Mouse (Mus musculus) G1E (cell line): ENCODE measurements around the gene Spata45. TPM values are rescaled to one million over a fixed set of nuclear protein-coding genes. Genes with fewer than 3 reads are reported as not detected.

Experiments
- ATAC-seq: 2 replicates; pipeline ENCODE4 v1.8.0; 2016; ENCODE audit warnings: mild to moderate bottlenecking; ENCODE audit not compliant: insufficient number of reproducible peaks, poor library complexity, low FRiP score, severe bottlenecking; ENCODE audit errors: extremely low read depth
- DNase-seq: peaks from one replicate; pipeline ENCODE4 v3.0.0; 2012; ENCODE audit warnings: low spot score
- H3K27me3 ChIP-seq: 2 replicates; pipeline ENCODE4 v1.6.1; 2012; ENCODE audit warnings: mild to moderate bottlenecking, low read length, inconsistent platforms; ENCODE audit not compliant: insufficient read depth
- H3K36me3 ChIP-seq: replicated peaks from 2 replicates; pipeline ENCODE3; 2012; ENCODE audit warnings: mild to moderate bottlenecking, inconsistent platforms
- H3K4me1 ChIP-seq: 2 replicates; pipeline ENCODE4 v1.6.1; 2012; ENCODE audit warnings: low read depth, low read length, inconsistent platforms, mixed read lengths; ENCODE audit not compliant: insufficient read depth
- H3K4me3 ChIP-seq: 2 replicates; pipeline ENCODE4 v1.5.1; 2012; ENCODE audit warnings: low read depth, mild to moderate bottlenecking, inconsistent platforms, low read length, moderate library complexity, mixed read lengths
- H3K9me3 ChIP-seq: replicated peaks from 2 replicates; pipeline ENCODE4 v1.6.1; 2012; ENCODE audit warnings: inconsistent platforms
- CTCF ChIP-seq: IDR thresholded peaks from 2 replicates; pipeline ENCODE4 v1.5.1; 2012; ENCODE audit warnings: low read depth, low read length, inconsistent platforms, mixed read lengths
- GATA1 ChIP-seq: IDR thresholded peaks from 2 replicates; pipeline ENCODE4 v1.6.1; 2012; ENCODE audit warnings: borderline replicate concordance, low read length, inconsistent platforms, mixed read lengths
- GATA2 ChIP-seq: IDR thresholded peaks from 2 replicates; pipeline ENCODE4 v1.6.1; 2012; ENCODE audit warnings: low read depth, low read length, inconsistent platforms, borderline replicate concordance
- POLR2AphosphoS5 ChIP-seq: IDR thresholded peaks from 2 replicates; pipeline ENCODE4 v1.6.1; 2012; ENCODE audit warnings: low read depth, low read length, inconsistent platforms; ENCODE audit not compliant: insufficient replicate concordance
- TAL1 ChIP-seq: conservative IDR thresholded peaks from 2 replicates; pipeline ENCODE4 v1.6.1; 2012; ENCODE audit warnings: low read depth, low read length, inconsistent platforms, mixed read lengths
- polyA plus RNA-seq: library from polyadenylated mRNA; stranded (reverse); fragments of >175 nt; gene quantifications from 2 replicates; pipeline ENCODE4 v1.2.3, GENCODE M21; 2012
- total RNA-seq, 2 experiments: library from RNA; stranded (forward) in 1 of 2; stranded (reverse) in 1 of 2; fragments of 200-1000 nt in 1 of 2; fragments of >200 nt in 1 of 2; fragmentation: Nextera tagmentation in 1 of 2; gene quantifications; 2 replicates each; pipeline ENCODE4 v1.2.3; 2014 to 2017

The Spata45 gene
- total and polyA plus RNA-seq, 3 experiments = not detected

- DNase-seq (no peak), ATAC-seq (no peak)
- Histone ChIP-seq H3K36me3 (no peaks in the 10 kb centered on the region), H3K4me3 (no peak overlapping the region), H3K27me3 (peaks cover 9% of the 10 kb centered on the region), H3K9me3 (no peaks in the 10 kb centered on the region), H3K4me1 (peaks cover 25% of the 10 kb centered on the region)
- no peak for TF ChIP-seq CTCF
- no peak for TF ChIP-seq TAL1
- TF ChIP-seq POLR2AphosphoS5 = no peak
- no peak for TF ChIP-seq GATA1
- TF ChIP-seq GATA2 = no peak
Measured at GRCm38 (mm10) chr1:191037999-191038398, 1.6 kb downstream of the Spata45 start.

- no peaks in the 10 kb centered on the region for H3K9me3 ChIP-seq
- ATAC-seq (no peak), DNase-seq (no peak)
- no peak overlapping the region for H3K4me3 ChIP-seq
- H3K4me1 ChIP-seq = peaks cover 29% of the 10 kb centered on the region
- peaks cover 16% of the 10 kb centered on the region for H3K36me3 ChIP-seq
- peaks cover 4% of the 10 kb centered on the region for H3K27me3 ChIP-seq
- TF ChIP-seq TAL1 = no peak
Measured at GRCm38 (mm10) chr1:191041352-191041751, 4.9 kb downstream of the Spata45 start.

GRCm38 (mm10) chr1:191042106-191042505 is 5.7 kb downstream of the Spata45 start:
- peaks cover 27% of the 10 kb centered on the region for H3K4me1 ChIP-seq
- no peak overlapping the region for H3K4me3 ChIP-seq
- no peaks in the 10 kb centered on the region for H3K9me3 ChIP-seq
- peaks cover 2% of the 10 kb centered on the region for H3K27me3 ChIP-seq
- H3K36me3 ChIP-seq = peaks cover 19% of the 10 kb centered on the region
- no peak for ATAC-seq
- DNase-seq = no peak
- no peak for TF ChIP-seq TAL1
- TF ChIP-seq GATA1 = no peak
- TF ChIP-seq POLR2AphosphoS5 = no peak
- no peak for TF ChIP-seq GATA2
- no peak for TF ChIP-seq CTCF

- no peak for DNase-seq
- peaks cover 27% of the 10 kb centered on the region for H3K4me1 ChIP-seq
- H3K9me3 ChIP-seq = no peaks in the 10 kb centered on the region
- no peak overlapping the region for H3K4me3 ChIP-seq
- ATAC-seq = peak; percentile 69
- peaks cover 19% of the 10 kb centered on the region for H3K36me3 ChIP-seq
- TF ChIP-seq CTCF = no peak
- TF ChIP-seq GATA1 = no peak
- no peak for TF ChIP-seq TAL1
- TF ChIP-seq GATA2 = no peak
- no peak for TF ChIP-seq POLR2AphosphoS5
- no peaks in the 10 kb centered on the region for H3K27me3 ChIP-seq
Measured at GRCm38 (mm10) chr1:191042688-191043087, 6.2 kb downstream of the Spata45 start.

GRCm38 (mm10) chr1:191045264-191045663 is 8.8 kb downstream of the Spata45 start:
- Histone ChIP-seq H3K4me1 (peaks cover 27% of the 10 kb centered on the region), H3K9me3 (no peaks in the 10 kb centered on the region), H3K4me3 (no peak overlapping the region), H3K27me3 (no peaks in the 10 kb centered on the region), H3K36me3 (peaks cover 37% of the 10 kb centered on the region)
- DNase-seq (no peak), ATAC-seq (no peak)
- TF ChIP-seq GATA1 (no peak), POLR2AphosphoS5 (no peak), CTCF (no peak), TAL1 (no peak), GATA2 (no peak)

GRCm38 (mm10) chr1:191046231-191046824 is 9.9 kb downstream of the Spata45 start:
- H3K9me3 ChIP-seq = no peaks in the 10 kb centered on the region
- no peak for DNase-seq
- no peak overlapping the region for H3K4me3 ChIP-seq
- ATAC-seq = no peak
- H3K36me3 ChIP-seq = peaks cover 40% of the 10 kb centered on the region
- H3K4me1 ChIP-seq = peaks cover 27% of the 10 kb centered on the region
- no peaks in the 10 kb centered on the region for H3K27me3 ChIP-seq
- TF ChIP-seq POLR2AphosphoS5 = no peak
- TF ChIP-seq CTCF = no peak
- no peak for TF ChIP-seq TAL1
- TF ChIP-seq GATA2 = no peak
- TF ChIP-seq GATA1 = no peak
